Mouse (Mus musculus): ENCODE data around the gene Pidd1. TPM values are rescaled to one million over a fixed set of nuclear protein-coding genes. Genes with fewer than 3 reads are reported as not detected.

Gene Pidd1
- polyA plus RNA-seq, 1 experiment from 2014 or later: 9.7 TPM

DNA sequence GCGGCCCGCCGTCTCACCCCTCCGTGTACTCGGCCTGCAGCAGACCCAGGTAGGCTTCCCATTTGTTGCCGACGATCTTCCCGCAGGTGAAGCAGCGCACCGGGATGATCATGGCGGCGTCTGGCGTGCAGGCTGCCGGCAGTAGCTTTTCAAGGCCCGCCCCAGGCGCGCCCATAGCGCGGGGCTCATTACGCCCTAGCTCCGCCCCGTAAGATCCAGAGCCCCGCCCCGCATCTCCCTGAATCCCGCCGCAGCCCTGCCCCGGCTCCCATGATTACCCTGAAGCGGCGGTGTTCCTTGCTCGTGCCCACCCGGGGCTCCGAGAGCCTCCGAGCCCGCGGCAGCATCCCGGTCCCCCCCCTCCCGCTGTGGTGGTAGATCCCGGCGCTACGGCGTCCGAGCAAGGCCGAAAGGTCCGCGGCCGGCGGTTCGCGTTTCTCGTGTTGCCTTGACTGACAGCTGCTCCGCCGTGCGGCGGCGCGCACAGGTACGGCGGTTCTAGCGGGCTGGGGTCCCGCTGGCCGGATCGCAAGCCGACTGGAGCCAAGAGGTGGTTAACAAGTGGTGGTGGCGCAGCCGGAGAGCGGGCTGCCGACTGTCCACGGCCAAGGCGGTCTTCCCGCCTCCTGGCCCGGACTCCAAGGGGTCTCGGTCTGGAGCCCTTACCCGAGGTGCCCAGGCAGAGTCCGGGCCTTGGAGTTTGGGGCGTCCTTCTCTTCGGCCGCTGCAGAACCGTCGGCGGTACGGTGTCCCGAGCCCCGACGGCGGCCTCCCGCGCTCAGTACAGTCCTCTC, 31.4 kb upstream of the Pidd1 start, which contains the start of the genes Polr2l and Tspan4:
Gene Polr2l, minus strand, starts transcription at position 122 of the 794 bp plus-strand sequence.
Gene Tspan4, plus strand, starts transcription at position 230 of the 794 bp plus-strand sequence.
- Histone ChIP-seq H3K9me3 (replicated peaks; ENCODE audit: control insufficient read depth, low read length) (no peaks in the 10 kb centered on the region), H3K27ac (ENCODE audit: low read length) (peak within 1 kb of the TSS; percentile 96), H3K4me2 (ENCODE audit: low read depth, low read length) (peak within 1 kb of the TSS; percentile 89), H3K36me3 (ENCODE audit: control insufficient read depth, insufficient read depth) (peaks cover 21% of the 10 kb centered on the region), H3K27me3 (ENCODE audit: control insufficient read depth, insufficient read depth, low read length) (no peaks in the 10 kb centered on the region), H3K4me3 (ENCODE audit: low read length) (peak within 1 kb of the TSS; percentile 70), H3K4me1 (ENCODE audit: control insufficient read depth, insufficient read depth, low read length) (peaks cover 42% of the 10 kb centered on the region), H3K9ac (ENCODE audit: low read length) (peak within 1 kb of the TSS; percentile 90)
- WGBS: under 1% methylated on average over 82 of the region's 87 CpGs
- peak; percentile 71 for ATAC-seq (replicated peaks; ENCODE audit: extremely low read depth, insufficient read depth, low FRiP score)

GRCm38 (mm10) chr7:141474160-141474559, 30.3 kb upstream of the Pidd1 start:
- Histone ChIP-seq H3K27me3 (ENCODE audit: control insufficient read depth, insufficient read depth, low read length) (no peaks in the 10 kb centered on the region), H3K9ac (ENCODE audit: low read length) (peak overlapping the region; percentile 90), H3K36me3 (ENCODE audit: control insufficient read depth, insufficient read depth) (peaks cover 27% of the 10 kb centered on the region), H3K9me3 (replicated peaks; ENCODE audit: control insufficient read depth, low read length) (no peaks in the 10 kb centered on the region), H3K4me1 (ENCODE audit: control insufficient read depth, insufficient read depth, low read length) (peaks cover 52% of the 10 kb centered on the region), H3K27ac (ENCODE audit: low read length) (peak overlapping the region; percentile 96; the same call in 1 of the 2 replicates), H3K4me2 (ENCODE audit: low read depth, low read length) (peak overlapping the region; percentile 89), H3K4me3 (ENCODE audit: low read length) (peak overlapping the region; percentile 70)
- ATAC-seq (replicated peaks; ENCODE audit: extremely low read depth, insufficient read depth, low FRiP score): no peak
- WGBS: 4% methylated on average over 5 of the region's 5 CpGs

GRCm38 (mm10) chr7:141472763-141473162, 28.9 kb upstream of the Pidd1 start:
- H3K9me3 ChIP-seq (replicated peaks; ENCODE audit: control insufficient read depth, low read length): no peaks in the 10 kb centered on the region
- no peak overlapping the region for H3K27ac ChIP-seq (ENCODE audit: low read length)
- H3K36me3 ChIP-seq (ENCODE audit: control insufficient read depth, insufficient read depth): peaks cover 27% of the 10 kb centered on the region
- H3K4me3 ChIP-seq (ENCODE audit: low read length): no peak overlapping the region
- H3K4me2 ChIP-seq (ENCODE audit: low read depth, low read length): no peak overlapping the region
- ATAC-seq (replicated peaks; ENCODE audit: extremely low read depth, insufficient read depth, low FRiP score): no peak
- peaks cover 55% of the 10 kb centered on the region for H3K4me1 ChIP-seq (ENCODE audit: control insufficient read depth, insufficient read depth, low read length)
- 80% methylated on average over 6 of the region's 6 CpGs for WGBS
- H3K9ac ChIP-seq (ENCODE audit: low read length): no peak overlapping the region
- no peaks in the 10 kb centered on the region for H3K27me3 ChIP-seq (ENCODE audit: control insufficient read depth, insufficient read depth, low read length)

- Histone ChIP-seq H3K27me3 (ENCODE audit: control insufficient read depth, insufficient read depth, low read length) (no peaks in the 10 kb centered on the region), H3K27ac (ENCODE audit: low read length) (no peak overlapping the region), H3K4me3 (ENCODE audit: low read length) (no peak overlapping the region), H3K36me3 (ENCODE audit: control insufficient read depth, insufficient read depth) (peaks cover 27% of the 10 kb centered on the region), H3K4me1 (ENCODE audit: control insufficient read depth, insufficient read depth, low read length) (peaks cover 49% of the 10 kb centered on the region), H3K9me3 (replicated peaks; ENCODE audit: control insufficient read depth, low read length) (no peaks in the 10 kb centered on the region), H3K4me2 (ENCODE audit: low read depth, low read length) (no peak overlapping the region), H3K9ac (ENCODE audit: low read length) (no peak overlapping the region)
- ATAC-seq (replicated peaks; ENCODE audit: extremely low read depth, insufficient read depth, low FRiP score): no peak
- 75% methylated on average over 6 of the region's 6 CpGs for WGBS
These were observed 28.4 kb upstream of the Pidd1 start for GRCm38 (mm10) chr7:141472226-141472625.

DNA sequence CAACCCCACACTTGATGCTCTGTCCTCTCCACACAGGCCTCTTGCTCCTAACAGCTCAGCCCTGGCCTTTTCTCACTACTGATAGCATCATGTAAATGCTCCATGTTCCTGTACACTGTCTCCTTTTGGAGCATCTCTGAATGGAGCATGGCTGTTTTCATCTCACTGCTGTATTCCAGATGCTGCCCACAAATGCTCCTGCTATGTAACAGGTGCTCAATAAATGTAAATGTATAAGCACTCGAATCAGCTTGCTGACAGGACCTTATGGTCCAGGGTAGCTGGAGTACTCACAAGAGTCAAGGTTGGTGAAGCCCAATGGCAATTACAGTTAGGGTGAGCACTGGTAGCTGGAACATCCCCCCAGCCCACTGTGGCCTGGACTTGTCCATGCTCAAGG, 27.4 kb upstream of the Pidd1 start:
- WGBS: 79% methylated on average over 1 of the region's 1 CpGs
- no peak overlapping the region for H3K4me2 ChIP-seq (ENCODE audit: low read depth, low read length)
- peaks cover 48% of the 10 kb centered on the region for H3K4me1 ChIP-seq (ENCODE audit: control insufficient read depth, insufficient read depth, low read length)
- H3K9me3 ChIP-seq (replicated peaks; ENCODE audit: control insufficient read depth, low read length): no peaks in the 10 kb centered on the region
- no peak overlapping the region for H3K27ac ChIP-seq (ENCODE audit: low read length)
- H3K27me3 ChIP-seq (ENCODE audit: control insufficient read depth, insufficient read depth, low read length): no peaks in the 10 kb centered on the region
- peaks cover 27% of the 10 kb centered on the region for H3K36me3 ChIP-seq (ENCODE audit: control insufficient read depth, insufficient read depth)
- no peak overlapping the region for H3K9ac ChIP-seq (ENCODE audit: low read length)
- H3K4me3 ChIP-seq (ENCODE audit: low read length): no peak overlapping the region
- no peak for ATAC-seq (replicated peaks; ENCODE audit: extremely low read depth, insufficient read depth, low FRiP score)

- Histone ChIP-seq H3K36me3 (ENCODE audit: control insufficient read depth, insufficient read depth) (peaks cover 27% of the 10 kb centered on the region), H3K4me3 (ENCODE audit: low read length) (no peak overlapping the region), H3K9me3 (replicated peaks; ENCODE audit: control insufficient read depth, low read length) (no peaks in the 10 kb centered on the region), H3K4me1 (ENCODE audit: control insufficient read depth, insufficient read depth, low read length) (peaks cover 43% of the 10 kb centered on the region), H3K27ac (ENCODE audit: low read length) (no peak overlapping the region), H3K4me2 (ENCODE audit: low read depth, low read length) (no peak overlapping the region), H3K9ac (ENCODE audit: low read length) (no peak overlapping the region), H3K27me3 (ENCODE audit: control insufficient read depth, insufficient read depth, low read length) (no peaks in the 10 kb centered on the region)
- 93% methylated on average over 10 of the region's 10 CpGs for WGBS
- no peak for ATAC-seq (replicated peaks; ENCODE audit: extremely low read depth, insufficient read depth, low FRiP score)
These were observed 26.8 kb upstream of the Pidd1 start for GRCm38 (mm10) chr7:141470637-141470944.

DNA sequence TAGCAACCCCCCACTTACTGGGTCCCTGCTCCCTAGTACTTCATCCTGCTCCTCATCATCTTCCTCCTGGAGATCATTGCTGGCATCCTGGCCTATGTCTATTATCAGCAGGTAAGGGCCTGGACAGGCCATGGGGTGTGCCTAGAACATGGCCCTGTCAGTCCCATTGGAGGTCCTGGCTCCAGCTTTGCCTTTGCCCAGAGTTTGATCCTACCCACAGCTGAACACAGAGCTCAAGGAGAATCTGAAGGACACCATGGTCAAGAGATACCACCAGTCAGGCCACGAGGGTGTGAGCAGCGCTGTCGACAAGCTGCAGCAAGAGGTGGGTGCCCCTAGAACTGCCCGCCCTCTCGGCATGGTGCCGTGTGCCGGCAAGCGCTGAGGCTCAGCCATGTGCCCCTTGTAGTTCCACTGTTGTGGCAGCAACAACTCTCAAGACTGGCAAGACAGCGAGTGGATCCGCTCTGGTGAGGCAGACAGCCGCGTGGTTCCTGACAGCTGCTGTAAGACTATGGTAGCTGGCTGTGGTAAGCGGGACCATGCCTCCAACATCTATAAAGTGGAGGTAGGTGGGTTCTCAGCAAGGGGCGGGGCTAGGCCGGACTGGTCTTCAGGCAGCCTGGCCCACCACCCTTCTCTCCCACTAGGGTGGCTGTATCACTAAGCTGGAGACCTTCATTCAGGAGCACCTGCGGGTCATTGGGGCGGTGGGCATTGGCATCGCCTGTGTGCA, 26.2 kb upstream of the Pidd1 start:
- ATAC-seq (replicated peaks; ENCODE audit: extremely low read depth, insufficient read depth, low FRiP score): no peak
- Histone ChIP-seq H3K9me3 (replicated peaks; ENCODE audit: control insufficient read depth, low read length) (no peaks in the 10 kb centered on the region), H3K4me2 (ENCODE audit: low read depth, low read length) (no peak overlapping the region), H3K9ac (ENCODE audit: low read length) (no peak overlapping the region), H3K36me3 (ENCODE audit: control insufficient read depth, insufficient read depth) (peaks cover 27% of the 10 kb centered on the region), H3K4me3 (ENCODE audit: low read length) (no peak overlapping the region), H3K4me1 (ENCODE audit: control insufficient read depth, insufficient read depth, low read length) (peaks cover 46% of the 10 kb centered on the region), H3K27me3 (ENCODE audit: control insufficient read depth, insufficient read depth, low read length) (no peaks in the 10 kb centered on the region), H3K27ac (ENCODE audit: low read length) (no peak overlapping the region)
- WGBS: 78% methylated on average over 18 of the region's 18 CpGs

DNA sequence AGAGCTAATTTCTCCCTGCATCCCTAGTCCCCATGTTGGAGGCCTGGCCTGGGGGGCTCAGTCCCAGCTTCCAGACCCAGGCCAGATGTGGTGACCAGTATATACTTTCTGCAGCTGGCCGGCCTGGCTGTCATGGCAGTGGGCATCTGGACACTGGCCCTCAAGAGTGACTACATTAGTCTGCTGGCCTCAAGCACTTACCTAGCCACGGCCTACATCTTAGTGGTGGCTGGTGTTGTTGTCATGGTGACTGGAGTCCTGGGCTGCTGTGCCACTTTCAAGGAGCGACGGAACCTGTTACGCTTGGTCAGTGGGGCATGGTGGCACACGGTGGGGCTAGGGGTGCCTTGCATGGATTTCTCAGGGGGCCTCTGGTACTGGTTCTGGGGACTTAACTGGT, 25.5 kb upstream of the Pidd1 start:
- H3K9ac ChIP-seq (ENCODE audit: low read length): peak overlapping the region; percentile 88
- ATAC-seq (replicated peaks; ENCODE audit: extremely low read depth, insufficient read depth, low FRiP score): no peak
- WGBS: 79% methylated on average over 6 of the region's 6 CpGs
- H3K4me3 ChIP-seq (ENCODE audit: low read length): peak overlapping the region; percentile 79
- peak overlapping the region; percentile 80 for H3K4me2 ChIP-seq (ENCODE audit: low read depth, low read length)
- H3K27ac ChIP-seq (ENCODE audit: low read length): peak overlapping the region; percentile 94
- H3K4me1 ChIP-seq (ENCODE audit: control insufficient read depth, insufficient read depth, low read length): peaks cover 51% of the 10 kb centered on the region
- H3K36me3 ChIP-seq (ENCODE audit: control insufficient read depth, insufficient read depth): peaks cover 27% of the 10 kb centered on the region
- no peaks in the 10 kb centered on the region for H3K9me3 ChIP-seq (replicated peaks; ENCODE audit: control insufficient read depth, low read length)
- H3K27me3 ChIP-seq (ENCODE audit: control insufficient read depth, insufficient read depth, low read length): peaks cover 4% of the 10 kb centered on the region

Measured in heart, embryonic 16.5 days (tissue).